Mouse (Mus musculus) monocyte, adult 5-6 weeks (primary cell): Measurements from ENCODE around the gene Wdhd1. TPM values are rescaled to one million over a fixed set of nuclear protein-coding genes. Genes with fewer than 3 reads are reported as not detected.
"Not testable (repeated sequence)": the region's sequence is repeated elsewhere in the genome, so short reads cannot be mapped to it uniquely, and the experiment has no call there.

Source experiments
- ATAC-seq: fragments of 153-309, 156-312 bp; replicated peaks from 2 replicates; pipeline ENCODE4 v1.8.0; 2017; ENCODE audit warnings: mild to moderate bottlenecking; ENCODE audit not compliant: low TSS enrichment, insufficient number of reproducible peaks, severe bottlenecking, poor library complexity, low FRiP score
- total RNA-seq: library from RNA; stranded (forward); fragments of 200-1000, 200-491, 200-594 nt; gene quantifications from 3 replicates; pipeline ENCODE4 v1.2.3, GENCODE M21; 2017

Wdhd1 gene
- 12.2 to 20.8 TPM (median 15.2 TPM) in 3 replicates for total RNA-seq

GRCm38 (mm10) chr14:47276637-47277393 lies at the start of gene Wdhd1, which contains the start of gene Socs4:
Gene Wdhd1, minus strand, starts transcription at chr14:47276857.
Gene Socs4, plus strand, starts transcription at chr14:47276931.
- peak; percentile 73 for ATAC-seq

DNA sequence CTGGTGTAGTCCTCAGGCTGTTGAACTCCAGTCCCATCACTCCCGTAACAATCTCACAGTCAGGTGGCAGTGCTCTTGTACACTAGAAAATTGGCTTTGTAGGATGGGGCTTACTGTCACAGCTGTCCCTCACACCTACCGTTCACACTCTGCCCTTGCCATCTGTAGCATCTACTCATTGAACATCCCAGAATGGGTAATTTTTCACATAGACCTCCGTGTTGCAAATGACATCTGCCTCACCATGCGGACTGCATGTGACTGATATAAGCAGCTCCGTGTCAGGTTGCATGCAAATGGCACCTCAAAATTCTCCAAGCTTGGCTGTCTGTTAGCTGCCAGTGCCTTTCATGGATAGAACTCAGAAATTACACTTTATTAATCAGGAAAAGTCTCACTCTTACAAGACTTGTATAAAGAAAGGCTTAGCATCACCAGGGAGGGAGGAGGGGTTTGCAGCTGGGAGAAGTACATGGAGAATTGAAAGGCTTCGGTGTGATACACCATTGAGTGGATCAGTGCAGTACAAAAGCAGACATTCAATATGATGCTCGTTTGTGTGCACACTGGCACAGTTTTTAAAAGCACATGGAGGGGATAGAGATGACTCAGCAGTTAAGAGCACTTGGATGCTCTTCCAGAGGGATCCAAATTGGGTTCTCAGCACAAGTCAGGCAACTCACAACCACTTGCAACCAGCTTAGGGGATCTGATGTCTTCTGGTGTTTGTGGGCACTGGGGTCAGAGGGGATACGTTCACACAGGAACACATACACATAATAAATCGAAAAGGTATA lies 49.5 kb upstream of the Wdhd1 start:
- ATAC-seq = no peak

GRCm38 (mm10) chr14:47321581-47321980 lies 44.9 kb upstream of the Wdhd1 start:
- ATAC-seq = not testable (repeated sequence)

DNA sequence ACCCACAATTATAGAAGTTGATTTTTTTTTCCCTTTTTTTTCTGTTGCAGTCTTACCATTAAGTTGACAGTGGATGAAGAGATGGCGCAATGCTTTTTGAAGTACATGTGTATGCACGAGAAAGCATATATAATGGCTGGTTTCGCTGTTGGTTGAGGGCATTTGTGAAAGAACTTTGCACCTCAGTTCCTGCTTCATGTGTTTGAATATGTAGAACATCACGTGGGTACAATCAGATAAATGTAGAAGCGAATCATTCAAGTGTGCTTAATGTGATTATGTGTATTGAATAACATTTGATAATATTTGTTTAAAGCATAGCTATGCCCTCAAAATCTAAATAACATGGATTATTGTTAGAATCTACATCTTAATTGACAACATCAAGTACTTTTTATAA lies 42.7 kb upstream of the Wdhd1 start:
- ATAC-seq = no peak

DNA sequence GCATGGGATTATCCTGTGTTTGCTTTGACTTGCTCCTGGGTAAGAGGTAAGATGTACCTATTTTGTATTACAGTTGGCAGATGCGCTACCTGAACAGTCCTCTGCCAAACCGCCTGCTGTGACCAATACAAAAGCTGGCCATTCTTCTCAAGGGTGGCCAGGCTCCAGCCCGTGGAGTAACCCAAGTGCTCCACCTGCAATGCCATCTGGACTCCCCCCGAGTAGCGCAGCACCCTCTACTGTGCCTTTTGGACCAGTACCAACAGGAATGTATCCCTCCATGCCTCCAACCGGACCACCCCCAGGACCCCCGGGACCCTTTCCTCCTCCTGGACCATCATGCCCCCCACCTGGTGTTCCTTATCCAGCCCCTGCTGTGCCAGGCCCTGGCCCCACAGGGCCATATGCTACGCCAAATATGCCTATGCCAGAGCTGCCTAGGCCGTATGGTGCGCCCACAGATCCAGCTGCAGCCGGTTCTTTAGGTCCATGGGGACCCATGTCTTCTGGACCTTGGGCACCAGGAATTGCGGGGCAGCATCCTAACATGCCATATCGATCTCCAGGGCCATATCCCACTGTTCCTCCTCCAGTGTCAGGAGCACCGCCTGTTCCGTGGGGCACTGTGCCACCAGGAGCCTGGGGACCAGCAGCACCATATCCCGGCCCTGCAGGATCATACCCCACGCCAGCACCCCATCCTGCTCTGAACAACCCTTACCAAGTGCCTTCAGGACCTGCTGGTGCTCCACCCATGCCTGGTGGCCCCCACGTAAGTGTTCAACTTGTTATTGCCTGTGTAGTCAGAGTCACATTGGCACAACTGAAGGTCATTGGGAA lies 33.9 kb upstream of the Wdhd1 start:
- ATAC-seq = no peak

- ATAC-seq = no peak
Measured at GRCm38 (mm10) chr14:47309061-47309460, 32.4 kb upstream of the Wdhd1 start.

DNA sequence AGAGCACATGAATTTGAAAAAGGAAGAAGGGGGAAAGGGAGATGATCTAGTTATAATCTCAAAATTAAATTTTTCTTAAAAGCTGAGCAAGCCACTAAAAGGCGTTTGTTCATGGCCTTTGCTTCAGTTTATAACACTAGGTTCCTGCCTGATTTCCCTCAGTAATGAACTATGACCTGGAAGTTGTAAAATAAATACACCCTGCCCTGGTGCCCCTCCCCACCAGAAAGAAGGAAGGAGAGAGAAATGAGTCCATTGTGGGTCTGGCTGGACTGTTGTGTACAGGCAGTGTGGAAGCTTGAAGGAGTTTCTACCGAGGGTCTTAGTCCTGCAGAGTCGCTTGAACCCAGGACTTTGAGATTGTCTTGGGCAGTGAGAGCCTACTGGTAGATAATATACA lies 31.0 kb upstream of the Wdhd1 start:
- ATAC-seq = no peak

DNA sequence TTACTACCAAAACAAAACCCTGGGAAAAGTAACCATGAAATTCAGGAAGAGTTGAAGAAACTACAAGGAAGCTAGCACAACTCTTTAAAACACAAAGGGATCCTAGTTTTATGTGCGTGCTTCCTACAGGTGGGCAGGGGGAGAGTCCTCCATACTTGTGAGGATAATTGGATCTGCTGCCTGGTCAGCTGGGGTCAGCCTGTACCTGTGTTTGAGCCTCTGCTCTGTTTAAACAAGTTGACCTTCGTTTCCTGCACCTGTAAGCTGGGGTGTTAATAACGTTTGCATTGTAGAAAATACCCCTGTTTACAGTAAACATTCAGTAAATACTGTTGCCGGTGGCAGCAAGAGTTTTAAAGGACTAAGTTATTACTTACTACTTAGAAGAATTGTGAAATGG lies 29.3 kb upstream of the Wdhd1 start:
- ATAC-seq = no peak

DNA sequence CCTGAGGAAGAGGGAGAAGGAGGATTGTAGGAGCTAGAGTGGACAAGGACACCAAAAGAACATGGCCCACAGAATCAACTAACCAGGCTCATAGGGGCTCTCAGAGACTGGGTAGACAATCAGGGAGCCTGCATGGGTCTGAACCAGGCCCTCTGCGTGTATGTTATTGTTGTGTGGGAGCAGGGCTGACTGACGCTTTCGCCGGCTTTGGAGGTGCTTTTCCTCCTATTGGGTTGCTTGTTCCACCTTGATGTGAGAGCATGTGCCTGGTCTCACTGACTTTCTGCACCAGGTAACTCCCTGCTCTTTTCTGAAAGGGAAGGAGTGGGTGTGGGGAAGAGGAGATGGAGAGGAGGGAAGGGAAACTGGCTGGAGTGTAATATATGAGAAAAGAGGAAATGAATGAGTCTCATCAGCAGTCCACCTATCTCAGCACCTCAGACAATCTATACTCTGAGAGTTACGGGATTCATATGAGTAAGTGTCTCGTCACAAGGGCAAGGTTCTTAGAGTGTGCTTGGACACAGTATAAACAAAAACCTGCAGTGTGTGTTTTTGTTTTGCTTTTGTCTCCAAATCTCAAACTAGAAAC lies 28.3 kb upstream of the Wdhd1 start:
- no peak; the same call in 1 of the 2 replicates for ATAC-seq

- ATAC-seq = no peak
Measured at GRCm38 (mm10) chr14:47302885-47303680, 26.4 kb upstream of the Wdhd1 start.

- ATAC-seq = 0 out of 2 replicates have a peak, but pooled peaks have one; percentile 19
Measured at GRCm38 (mm10) chr14:47298819-47299261, 22.2 kb upstream of the Wdhd1 start.

DNA sequence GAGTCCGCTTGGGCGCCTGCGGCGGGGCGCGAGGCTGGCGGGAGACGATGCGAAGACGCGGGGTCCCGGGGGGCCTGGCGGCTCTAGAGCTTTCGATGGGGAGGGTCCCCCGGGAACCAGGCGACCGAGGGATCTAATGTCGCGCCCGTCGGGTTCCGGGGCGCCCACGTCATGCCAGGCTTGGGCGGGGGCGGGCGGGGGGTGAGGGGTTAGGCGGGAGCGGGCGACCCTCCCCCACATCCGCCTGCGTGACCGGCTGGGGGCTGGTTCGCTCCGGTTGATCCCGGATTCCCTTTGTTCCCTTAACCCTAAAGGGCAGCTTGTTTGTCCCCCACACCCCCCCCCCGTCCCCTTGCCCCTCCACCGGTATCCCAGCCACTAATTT lies 21.7 kb upstream of the Wdhd1 start:
- ATAC-seq = no peak

DNA sequence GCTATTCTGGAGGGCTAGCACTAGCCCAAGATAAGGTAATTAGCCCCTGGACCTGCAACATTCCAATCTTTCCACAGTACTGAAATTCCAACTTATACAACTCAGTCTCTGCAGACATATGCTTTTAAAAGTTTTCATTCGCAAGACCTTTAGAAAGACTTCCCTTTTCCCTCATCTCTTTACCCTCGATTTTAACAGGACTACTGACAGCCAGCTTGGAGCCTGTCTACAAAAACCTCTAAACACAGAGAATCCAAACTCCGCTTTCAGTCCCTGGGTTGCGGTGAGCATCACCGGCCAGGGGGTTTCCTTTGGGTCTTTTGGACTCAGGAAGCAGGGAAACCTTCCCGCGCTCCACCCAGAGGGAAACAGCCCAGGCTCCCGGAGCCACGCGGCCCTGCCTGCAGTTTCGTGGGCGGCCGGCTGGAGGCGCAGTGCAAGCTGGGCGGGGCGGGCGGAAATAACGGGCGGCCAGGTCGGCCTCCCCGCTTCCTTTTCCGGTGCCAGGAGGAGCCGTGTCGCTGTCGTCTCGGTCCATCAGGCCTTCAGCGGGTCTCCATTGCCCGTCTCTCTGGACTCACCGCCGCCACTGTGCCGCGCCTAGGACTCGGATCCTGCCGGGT lies 21.2 kb upstream of the Wdhd1 start, which contains the start of gene Mapk1ip1l:
Gene Mapk1ip1l, plus strand, starts transcription at position 482 of the 623 bp plus-strand sequence.
- ATAC-seq = peak; percentile 95

- no peak for ATAC-seq
Measured at GRCm38 (mm10) chr14:47296232-47296631, 19.6 kb upstream of the Wdhd1 start.

- ATAC-seq = no peak
Measured at GRCm38 (mm10) chr14:47294136-47294535, 17.5 kb upstream of the Wdhd1 start.

- no peak for ATAC-seq
Measured at GRCm38 (mm10) chr14:47291772-47292171, 15.1 kb upstream of the Wdhd1 start.

- no peak for ATAC-seq
Measured at GRCm38 (mm10) chr14:47287021-47287420, 10.4 kb upstream of the Wdhd1 start.
